Mouse (Mus musculus) liver, embryonic 18 days (tissue): ENCODE measurements around the gene Nat8f1. TPM values are rescaled to one million over a fixed set of nuclear protein-coding genes. Genes with fewer than 3 reads are reported as not detected.

Source experiments
- polyA plus RNA-seq: library from polyadenylated mRNA; depleted of rRNA; stranded (reverse); fragments of >200 nt; gene quantifications from 2 replicates; pipeline ENCODE4 v1.2.3, GENCODE M21; 2012; rRNA removed

Gene Nat8f1
- polyA plus RNA-seq: 73.5 and 78.9 TPM in 2 replicates

GRCm38 (mm10) chr6:85915539-85916513, at the start of gene Nat8f1:
Nat8f1 (minus strand) TSS chr6:85915687.

GRCm38 (mm10) chr6:85961101-85962091, 45.9 kb upstream of the Nat8f1 start, which contains the start of gene Dusp11:
Dusp11 (minus strand) TSS chr6:85961667.

GRCm38 (mm10) chr6:85911587-85911986, 3.9 kb downstream of the Nat8f1 start, which contains the start of gene Tprkb:
Tprkb (plus strand) TSS chr6:85911865.

GRCm38 (mm10) chr6:85904642-85905061, 10.8 kb downstream of the Nat8f1 start, which contains the start of gene Nat8f4:
Nat8f4 (minus strand) TSS chr6:85904884.

GRCm38 (mm10) chr6:85869006-85869405, 46.5 kb downstream of the Nat8f1 start, which contains the start of gene Nat8f2:
Nat8f2 (minus strand) TSS chr6:85869158.

Other genes starting within 250 kb of the Nat8f1 start
- 0.01 and 0.02 TPM in 2 replicates for gene Nat8f7, start 202.5 kb downstream of the Nat8f1 start, polyA plus RNA-seq
- gene Nat8f3, start 149.9 kb downstream of the Nat8f1 start, polyA plus RNA-seq: 0.04 TPM in 1 of 2 replicates, not detected in the other
- 0.06 TPM in 1 of 2 replicates, not detected in the other for gene Nat8f6, start 94.7 kb downstream of the Nat8f1 start, polyA plus RNA-seq
- gene Nat8f5, start 94.7 kb downstream of the Nat8f1 start, polyA plus RNA-seq: 0.02 TPM in 1 of 2 replicates, not detected in the other
- 0.03 and 0.12 TPM in 2 replicates for gene Nat8, start 83.6 kb downstream of the Nat8f1 start, polyA plus RNA-seq
- gene Nat8f2, start 46.5 kb downstream of the Nat8f1 start, polyA plus RNA-seq: 0.15 and 0.24 TPM in 2 replicates
- gene Nat8f4, start 10.8 kb downstream of the Nat8f1 start, polyA plus RNA-seq: 2.3 and 2.4 TPM in 2 replicates
- 21.2 and 23.1 TPM in 2 replicates for gene Tprkb, start 3.8 kb downstream of the Nat8f1 start, polyA plus RNA-seq
- 19.2 and 20.3 TPM in 2 replicates for gene Dusp11, start 46.0 kb upstream of the Nat8f1 start, polyA plus RNA-seq
- not detected in 2 replicates for gene Figla, start 100.5 kb upstream of the Nat8f1 start, polyA plus RNA-seq
- 32.1 and 33.2 TPM in 2 replicates for gene Add2, start 113.0 kb upstream of the Nat8f1 start, polyA plus RNA-seq